Mouse (Mus musculus): ENCODE data around the gene Gstcd.

Gstcd gene

GRCm38 (mm10) chr3:132939006-132939405 is 152.8 kb downstream of the Gstcd start:
- DNase-seq: peak; percentile 71

GRCm38 (mm10) chr3:132934649-132935048 is 157.2 kb downstream of the Gstcd start:
- no peak for DNase-seq
